Mouse (Mus musculus) adipocyte (in vitro differentiated cells): Measurements from ENCODE around the gene Cdrt4.

Experiments
- DNase-seq: peaks from one replicate; pipeline ENCODE4 v3.0.0-alpha.2; 2016; ENCODE audit warnings: low spot score

The Cdrt4 gene

DNA sequence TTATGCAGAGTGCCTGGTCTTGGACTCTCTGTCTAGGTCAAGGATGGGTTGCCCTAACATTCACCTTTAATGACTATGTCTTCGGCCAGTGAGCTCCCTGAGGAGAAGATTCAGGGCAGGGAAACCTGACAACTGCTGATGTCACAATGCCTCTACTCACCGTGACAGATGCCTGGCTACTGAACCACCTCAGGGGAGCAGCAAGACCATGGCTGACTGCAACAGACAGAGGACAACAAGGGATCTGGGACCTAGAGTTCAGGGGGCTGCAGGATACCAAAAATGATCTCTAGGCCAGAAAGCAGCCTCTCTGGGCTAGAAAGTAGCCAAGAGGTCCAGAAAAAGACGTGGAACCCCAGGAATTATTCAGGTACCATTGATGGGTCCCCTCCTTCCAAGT is at the start of gene Cdrt4:
TSS of gene Cdrt4 (plus strand) at position 182 of the 400 bp plus-strand sequence.
- no peak for DNase-seq

DNA sequence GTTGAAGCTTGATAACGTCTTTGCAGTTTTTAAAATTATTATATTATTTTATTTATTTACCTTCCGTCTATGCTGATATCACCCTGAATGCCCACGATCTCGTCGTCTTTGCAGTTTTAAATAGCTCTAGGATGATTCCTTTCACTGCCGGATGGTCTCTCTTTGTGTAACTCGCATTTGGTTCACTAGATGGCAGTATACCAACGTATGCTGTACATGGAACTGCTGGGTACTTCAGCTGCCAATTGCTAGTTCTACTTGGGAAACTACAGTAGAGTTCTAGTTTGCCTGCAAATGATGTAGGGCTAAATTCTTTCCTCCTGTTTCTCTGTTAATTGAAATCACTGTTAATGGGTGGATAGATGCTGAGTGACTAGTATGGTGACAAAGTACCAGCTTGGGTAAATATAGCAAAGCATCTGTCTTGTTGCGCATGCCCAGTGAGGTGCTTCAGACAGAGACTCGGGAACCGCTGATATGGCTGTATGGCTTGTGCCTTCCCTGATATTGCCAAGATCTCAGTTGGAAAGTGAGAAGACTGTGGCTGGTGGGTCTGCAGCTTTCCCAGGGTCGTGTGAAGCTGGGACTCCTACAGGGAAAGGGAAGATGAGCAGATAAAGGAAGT is 49.2 kb upstream of the Cdrt4 start:
- peak; percentile 91 for DNase-seq

DNA sequence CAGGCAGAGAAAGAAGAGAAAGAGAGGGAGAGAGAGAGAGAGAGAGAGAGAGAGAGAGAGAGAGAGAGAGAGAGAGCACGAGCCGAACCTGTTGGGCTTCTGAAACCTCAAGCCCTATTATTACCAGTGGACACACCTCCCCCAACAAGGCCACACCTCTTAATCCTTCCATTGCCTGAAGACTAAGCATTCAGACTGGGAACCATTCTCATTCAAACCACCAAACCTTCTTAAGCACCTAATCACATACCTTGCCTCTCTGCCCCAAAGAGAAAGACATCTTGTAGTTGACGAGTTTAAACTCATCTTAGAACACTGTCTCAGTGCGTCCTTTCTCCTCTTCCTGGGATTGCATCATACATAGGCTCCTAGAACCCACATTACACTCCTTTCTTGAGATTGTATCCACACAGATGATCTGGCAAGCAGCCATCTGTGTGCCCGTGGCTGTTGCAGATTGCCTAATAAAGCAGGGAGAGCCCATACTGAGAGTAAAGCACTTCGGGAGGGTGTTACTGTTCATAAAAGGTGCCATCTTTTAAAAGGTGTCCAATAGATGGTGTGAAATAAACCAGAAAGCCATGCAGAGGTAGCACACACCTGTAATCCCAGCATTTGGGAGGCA is 47.0 kb upstream of the Cdrt4 start:
- DNase-seq = peak; percentile 52

DNA sequence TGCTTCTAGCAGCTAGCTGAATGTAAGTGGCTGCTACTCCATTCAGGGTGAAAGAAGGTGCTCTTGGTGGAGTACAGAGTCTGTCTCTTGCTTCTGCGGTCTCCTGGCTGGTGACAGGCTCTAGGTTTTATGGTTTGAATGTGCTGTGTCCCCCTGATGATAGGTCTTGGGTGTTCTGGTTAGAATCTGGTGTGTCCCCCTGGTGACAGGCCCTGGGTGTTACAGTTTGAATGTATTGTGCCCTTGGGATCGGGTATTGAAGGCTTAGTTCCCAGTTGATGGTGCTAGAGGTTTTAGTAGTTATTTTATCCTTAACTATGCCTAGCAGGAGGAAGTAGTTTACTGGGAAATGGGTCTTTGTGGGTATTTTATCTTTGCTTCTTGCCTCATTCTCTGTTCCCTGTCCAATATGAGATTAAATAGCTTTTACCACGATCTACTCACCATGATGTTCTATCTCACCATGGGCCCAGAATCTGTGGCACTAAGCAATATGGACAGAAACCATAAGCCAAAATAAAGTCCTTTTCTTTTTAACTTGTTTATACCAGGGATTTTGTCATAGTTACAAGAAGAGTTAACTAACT is 41.2 kb upstream of the Cdrt4 start:
- DNase-seq = no peak

DNA sequence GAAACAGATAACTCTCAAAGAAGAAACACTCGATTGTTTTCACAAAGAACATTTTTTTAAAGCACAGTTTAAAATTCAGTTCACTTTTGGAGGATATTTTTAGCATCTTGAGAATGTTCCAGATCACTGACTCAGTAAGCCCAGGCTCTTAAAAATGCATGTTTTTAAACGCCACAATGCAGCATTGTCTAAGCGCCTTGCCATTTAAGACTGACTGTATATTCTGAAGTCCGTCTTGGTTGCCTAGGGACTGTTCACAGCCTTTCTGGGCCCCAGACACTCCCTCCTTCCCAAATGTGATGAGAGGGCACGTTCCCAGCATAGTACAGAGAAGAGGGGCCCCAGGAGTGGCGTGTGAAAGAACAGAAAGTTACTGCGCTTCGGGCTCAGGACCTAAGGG is 39.6 kb upstream of the Cdrt4 start:
- DNase-seq = no peak

DNA sequence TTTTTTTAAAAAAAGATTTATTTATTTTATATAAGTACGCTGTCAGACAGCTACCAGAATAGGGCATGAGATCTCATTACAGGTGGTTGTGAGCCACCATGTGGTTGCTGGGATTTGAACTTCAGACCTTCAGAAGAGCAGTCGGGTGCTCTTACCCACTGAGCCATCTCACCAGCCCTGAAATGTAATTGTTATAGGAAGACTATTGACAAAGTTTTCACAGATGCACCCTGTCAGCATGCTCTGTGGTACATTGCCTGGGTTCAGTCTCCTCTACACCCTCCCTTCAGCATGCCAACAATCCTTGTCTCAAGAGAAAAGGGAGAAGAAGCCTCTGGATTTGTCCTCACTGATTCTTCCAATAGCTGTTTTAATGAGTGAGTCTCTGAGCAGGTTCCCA is 37.9 kb upstream of the Cdrt4 start:
- no peak for DNase-seq

DNA sequence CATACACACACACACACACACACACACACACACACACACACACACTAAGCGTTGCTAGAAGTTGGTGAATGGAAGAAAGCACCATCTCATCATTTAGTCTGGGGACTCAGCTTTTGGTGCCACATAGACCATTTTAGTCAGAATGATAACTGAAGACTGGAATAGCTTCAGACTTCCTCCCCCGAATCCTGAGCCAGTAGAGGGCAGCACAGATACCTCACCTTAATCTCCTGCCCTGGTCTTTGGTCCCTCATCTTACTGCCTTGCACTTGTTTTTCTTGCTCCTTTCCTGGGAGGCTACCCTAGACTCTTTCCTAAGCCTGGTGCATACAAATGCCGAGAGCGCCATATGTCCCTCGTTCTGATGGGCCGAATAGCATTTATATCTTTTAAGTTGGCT is 36.5 kb upstream of the Cdrt4 start:
- no peak for DNase-seq

DNA sequence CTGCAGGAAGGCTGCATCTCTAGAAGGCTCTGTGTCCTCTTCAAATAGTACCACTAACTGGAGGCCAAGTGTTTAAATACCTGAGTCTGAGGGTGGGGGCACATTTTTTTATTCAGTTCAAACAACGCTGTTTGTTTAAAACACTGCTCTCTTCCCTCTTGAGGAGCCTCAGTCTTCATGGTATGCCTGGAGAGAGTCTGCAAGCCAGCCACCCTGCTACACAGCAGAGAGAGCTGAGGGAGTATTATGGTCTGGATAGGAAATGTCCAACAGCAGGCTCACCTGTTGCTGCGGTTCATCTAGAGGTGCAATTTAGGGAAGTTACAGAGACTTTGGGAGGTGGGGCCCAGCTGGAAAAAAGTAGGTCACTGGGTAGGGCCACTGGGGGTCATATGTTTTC is 35.5 kb upstream of the Cdrt4 start:
- DNase-seq = no peak

DNA sequence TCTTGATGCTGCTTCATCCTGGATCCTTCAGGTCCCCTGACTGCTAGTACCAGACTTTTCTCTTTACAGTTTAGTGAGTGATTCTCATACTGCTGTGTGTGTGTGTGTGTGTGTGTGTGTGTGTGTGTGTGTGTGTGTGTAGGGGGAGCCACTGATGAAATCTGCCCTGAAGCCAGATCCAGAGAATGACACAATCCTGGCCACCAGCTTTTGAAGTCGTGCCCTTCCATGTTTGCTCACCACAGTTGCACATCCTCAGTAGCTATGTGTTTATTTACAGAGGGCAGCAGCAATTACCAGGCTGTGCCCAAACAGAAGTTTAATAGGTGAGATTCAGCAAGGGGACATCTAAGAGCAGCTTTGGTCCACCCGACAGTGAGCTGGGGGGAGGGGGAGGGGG is 34.2 kb upstream of the Cdrt4 start:
- no peak for DNase-seq

DNA sequence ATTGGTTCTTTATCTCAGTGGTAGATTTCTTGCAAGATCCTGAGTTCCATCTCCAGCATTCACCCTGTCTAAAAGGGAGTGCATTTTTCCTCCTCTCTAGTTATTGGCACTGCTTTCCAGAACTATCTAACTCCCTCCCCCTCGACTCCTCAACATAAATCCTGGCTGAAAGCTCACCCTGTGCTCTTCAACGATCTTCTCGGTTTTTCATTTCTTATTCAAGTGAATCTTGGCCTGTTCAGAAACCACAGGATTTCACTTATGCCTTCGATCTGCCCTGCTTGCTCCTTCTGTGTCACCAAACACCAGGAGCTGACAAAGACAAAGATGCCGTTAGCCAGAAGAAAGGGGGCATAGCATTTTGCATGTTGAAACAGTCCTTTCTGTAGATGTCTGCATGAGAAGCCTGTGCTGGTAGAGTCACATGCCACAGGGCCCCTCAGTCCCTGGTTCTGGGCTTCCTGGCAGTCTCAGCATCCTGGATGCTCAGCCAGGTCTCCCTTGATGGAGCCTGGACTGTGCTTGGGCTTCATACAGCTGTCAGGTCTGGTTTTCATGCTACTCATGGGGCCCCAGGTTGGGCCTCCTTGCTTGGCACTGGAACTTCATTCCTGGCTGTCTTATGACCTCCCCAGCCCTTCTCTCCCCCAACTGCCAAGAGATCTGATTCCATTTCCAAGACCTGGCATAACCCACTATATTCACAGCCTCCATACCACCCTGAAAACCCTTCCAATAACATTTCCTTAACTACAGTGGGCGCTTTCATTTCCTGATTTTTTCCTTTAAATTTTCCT is 30.8 kb upstream of the Cdrt4 start:
- DNase-seq = no peak

DNA sequence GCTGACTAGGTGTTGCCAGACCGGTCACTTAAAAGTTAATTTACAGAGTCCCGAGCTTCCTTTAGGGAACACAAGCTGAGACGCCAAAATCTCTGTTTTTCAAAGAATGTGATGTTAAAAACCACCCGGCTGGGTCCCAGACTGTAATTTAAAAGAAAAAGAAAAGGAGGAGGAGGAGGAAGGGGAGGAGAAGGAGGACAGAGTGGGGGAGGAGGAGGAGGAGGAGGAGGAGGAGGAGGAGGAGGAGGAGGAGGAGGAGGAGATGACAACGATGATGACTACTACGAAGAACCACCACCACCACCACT is 30.3 kb upstream of the Cdrt4 start:
- no peak for DNase-seq

DNA sequence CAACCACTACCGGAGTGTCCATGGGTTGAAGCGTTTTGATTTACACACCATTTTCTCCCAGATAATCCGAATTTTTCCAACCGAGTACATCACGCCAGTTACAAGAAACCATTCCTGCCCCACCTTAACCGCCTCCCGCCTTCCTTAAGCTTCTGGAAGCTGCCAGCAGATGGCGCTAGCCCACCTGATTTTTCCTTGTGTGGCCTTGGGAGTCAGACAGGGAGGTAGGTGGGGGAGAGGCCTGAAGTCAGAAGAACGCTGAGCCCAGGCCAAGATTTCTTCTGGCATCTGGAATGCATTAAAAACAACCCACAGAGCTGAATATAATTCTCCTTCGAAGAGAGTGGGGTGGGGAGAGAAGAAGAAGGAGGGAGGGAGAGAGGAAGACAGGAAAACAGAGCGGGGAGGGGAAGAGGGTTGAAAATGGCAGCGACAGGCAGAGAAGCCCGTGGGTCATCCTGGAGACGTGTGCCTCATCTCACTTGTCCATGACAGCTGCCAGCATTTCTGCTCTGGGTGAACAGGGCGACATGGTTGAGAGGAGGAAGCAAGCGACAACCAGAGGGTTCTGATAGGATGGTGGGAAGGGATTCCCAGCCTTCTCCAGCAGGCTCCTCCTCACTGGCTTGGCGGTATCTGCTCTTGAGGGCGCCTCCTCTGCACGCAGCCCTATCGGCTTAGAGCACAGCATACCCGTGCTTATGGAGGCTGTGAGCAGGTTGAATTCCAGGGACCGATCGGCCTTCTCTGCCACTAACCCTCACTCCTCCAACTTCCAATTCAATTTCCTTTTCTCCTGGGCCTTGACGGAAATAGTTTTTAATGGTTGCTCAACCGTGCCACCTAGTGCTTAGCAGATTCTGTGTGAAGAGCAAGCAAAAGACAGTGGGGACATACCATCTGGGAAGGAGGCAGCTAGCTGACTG is 29.7 kb upstream of the Cdrt4 start:
- DNase-seq = peak; percentile 99

DNA sequence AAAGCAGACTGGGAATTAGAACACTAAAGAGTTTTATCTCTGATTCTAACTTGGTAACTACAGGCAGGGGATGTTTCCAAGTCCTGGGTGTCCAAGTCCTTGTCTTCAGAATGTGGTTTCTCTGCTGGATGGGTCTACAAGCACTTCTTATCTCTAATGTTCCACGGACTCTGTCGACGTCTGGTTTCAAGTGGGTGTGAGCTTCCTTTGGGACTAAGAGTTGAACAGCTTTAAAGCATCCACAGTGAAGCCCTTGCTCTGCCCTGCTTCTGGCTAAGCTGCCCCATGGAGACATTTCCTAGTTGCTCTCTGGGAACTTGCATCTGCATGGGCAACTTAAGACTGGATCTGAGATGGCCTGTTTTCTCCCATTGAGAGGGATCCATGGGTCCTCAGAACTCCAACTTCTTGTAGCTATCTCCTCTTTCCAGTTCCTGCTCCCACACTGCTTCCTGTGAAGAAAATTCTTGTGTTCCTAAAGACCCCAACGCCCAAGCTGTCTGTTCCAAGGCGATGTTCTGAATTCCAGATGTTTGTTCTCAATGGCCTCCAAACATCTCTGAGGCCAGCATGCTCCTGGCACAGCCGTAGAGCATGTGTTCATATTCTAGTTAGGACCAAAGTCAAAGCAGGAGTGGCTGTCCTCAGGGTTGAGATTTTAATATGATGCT is 26.8 kb upstream of the Cdrt4 start:
- DNase-seq = no peak

DNA sequence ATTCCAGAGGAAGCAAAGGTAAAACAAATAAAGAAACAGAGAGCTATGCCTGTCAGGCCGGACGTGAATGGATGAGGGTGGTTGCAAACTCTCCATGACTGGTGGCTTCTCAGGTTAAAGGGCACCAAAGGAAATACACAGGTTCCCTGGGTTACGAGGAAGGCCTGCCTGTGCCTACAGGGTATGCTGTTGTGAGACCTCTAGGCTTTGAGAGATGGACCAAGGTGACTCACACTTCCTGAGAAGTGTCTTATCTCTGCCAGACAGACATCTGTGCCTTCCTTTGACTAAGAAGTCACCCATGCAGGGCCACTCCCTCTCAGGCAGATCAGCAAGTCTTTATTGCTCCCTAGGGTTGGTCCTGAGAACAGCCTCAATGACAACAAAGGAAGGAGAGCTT is 21.2 kb upstream of the Cdrt4 start:
- no peak for DNase-seq

DNA sequence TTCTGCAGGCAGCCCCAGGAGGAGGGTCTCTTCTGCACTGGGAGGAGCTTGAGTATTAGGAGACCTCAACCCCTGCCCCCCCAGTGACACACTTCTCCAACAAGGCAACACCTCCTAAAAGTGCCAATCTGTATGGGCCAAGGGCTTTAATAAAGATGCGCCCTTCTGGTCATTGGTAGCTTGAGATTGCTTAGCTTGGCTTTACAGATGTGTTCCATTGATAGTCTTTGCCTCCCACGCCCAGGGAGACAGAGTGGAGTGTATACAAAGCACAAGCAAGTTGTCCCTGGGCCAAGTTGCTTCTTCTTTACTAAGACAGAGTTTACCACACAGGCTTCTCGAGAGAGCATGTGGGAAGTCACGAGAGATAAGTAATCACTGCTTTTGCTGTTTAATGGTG is 20.4 kb upstream of the Cdrt4 start:
- no peak for DNase-seq

DNA sequence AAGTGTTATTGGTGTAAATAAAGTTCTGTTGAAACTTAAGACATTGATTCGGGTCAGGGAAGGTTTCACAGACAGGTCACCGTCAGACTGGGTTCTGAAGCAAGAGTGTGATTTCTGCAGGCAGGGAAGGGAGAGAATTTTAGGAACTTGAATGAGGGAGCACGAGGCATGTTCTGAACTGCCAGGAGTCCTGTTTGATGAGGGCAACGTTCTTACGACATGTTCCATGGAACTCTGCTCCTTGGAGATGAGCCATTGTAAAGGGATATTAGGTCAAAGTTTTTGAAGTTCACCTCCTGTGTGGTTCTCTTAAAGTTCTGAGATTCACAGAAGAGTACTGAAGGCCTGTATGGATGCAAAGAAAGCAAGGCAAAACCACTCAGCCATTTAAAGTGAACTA is 19.9 kb upstream of the Cdrt4 start:
- DNase-seq = no peak

DNA sequence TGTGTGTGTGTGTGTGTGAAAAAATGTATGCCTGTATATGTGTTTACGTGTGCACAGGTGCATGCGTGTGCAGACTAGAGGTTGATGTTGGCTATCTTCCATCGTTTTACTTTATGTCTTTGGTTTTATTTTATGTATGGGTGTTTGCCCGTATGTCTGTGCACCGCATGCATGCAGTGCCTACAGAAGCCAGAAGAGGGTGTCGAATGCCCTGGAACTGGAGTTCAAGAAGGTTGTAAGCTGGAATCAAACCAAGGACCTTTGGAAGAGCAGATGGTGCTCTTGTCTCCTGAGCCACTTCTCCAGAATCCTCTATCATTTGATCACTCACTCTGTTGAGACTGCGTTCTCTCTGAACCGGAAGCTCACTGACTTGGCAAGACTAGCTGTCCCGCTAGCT is 17.9 kb upstream of the Cdrt4 start:
- DNase-seq = no peak

DNA sequence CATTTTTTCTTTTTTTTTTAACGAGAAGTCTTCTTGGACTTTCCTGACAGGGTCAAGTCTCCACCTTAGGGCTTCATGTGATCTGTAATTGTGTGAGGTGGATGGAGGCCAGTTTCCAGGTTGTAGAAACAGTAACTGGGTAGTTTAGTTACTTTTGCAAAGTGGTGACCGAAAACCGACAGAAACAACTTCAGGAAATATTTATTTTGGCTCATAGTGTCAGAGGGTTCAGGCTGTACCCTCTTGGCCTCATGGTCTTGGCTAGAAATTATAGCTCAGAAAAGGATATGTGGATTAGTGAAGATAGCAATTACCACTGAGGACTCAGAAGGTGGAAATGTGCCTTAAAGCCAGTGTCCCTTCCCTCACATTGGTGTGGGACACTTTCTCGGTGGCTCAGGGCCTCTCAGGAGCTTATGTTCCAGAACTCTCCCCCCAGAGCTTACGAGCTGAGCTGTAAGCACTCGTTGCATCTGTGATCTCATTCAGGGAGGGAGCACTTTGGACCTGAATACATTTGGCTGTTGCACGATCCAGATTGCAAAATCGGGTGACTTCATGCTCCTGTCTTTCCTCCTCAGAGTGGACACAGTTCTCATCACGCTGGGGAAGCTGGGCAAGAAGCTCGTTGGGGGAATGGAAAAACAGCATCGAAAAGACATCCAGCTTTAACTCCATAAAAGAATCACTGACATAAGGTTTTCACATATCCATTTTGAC is 16.0 kb upstream of the Cdrt4 start:
- peak; percentile 23 for DNase-seq

DNA sequence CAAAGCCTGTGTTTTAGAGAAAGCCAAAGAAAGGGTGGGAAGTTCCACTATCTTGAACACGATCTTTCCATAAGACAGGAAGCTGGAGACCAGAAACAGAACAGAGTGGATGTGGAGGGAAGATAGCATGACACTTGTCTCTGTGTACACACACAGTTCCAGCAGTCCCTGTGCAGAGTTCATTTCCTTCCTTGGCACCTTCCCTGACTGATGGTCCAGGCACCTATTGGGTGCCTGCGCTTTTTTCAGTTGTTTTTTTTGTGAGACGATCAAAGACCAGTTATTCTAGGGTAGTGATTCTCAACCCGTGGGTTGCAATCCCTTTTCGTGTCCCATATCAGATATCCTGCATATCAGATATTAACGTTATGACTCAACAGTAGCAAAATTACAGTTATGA is 13.0 kb upstream of the Cdrt4 start:
- DNase-seq = no peak

DNA sequence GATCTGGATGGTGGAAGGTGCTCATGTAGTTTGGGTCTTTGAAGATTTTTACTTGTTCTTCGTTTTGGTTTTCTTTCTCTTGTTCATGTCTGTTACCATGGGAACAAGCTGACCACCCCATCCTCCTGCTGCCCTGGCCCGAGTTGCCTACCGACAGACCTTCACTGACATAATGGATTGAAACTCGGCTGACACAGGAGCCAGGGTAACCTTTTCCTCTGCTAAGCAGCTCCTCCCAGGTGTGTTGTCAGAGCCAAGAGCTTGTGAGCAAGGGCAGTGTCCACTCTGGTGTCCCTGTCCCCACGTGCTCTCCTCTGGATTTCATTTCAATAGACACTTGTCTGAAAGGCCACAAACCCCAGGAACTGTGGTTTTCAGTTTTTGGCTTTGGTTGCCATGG is 12.1 kb upstream of the Cdrt4 start:
- no peak for DNase-seq

DNA sequence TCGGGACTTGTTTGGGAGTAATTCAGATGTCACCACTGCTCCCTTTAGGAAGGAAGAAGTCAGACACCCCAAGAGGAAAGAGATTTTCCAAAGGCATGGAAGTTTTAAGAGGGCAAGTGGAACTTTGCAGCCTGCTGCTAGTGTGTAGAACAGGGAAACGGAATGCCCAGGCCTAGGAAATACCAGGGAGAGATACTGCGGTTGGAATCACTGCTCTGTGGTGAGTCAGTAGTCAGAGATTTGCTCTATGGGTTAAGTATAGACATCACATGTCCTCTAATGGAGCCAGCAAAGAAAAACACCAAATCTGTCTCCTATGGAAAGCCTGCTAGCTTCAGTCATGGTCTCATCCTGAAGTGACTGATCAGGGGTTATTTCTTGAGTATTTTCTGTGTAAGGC is 10.8 kb upstream of the Cdrt4 start:
- no peak for DNase-seq
